In genomic region chr3:51727487-51727886, GRCm38 (mm10) we compare ENCODE assay signal across 11 mouse cellular contexts.
DNase-seq lines count a peak whose midpoint lies in the region; ATAC-seq and TF ChIP-seq lines count a peak whose summit lies in the region.
"Had no signal": no experiment of that assay in that cellular context is flagged by ENCODE, and none has a peak within 500 bp of the region (broad histone marks: within the 10 kb centered on the region; RNA-seq: fewer than 3 reads in every experiment).

No protein-coding gene starts in this region.

- peaks cover 74% of the 10 kb centered on the region for H3K4me1 ChIP-seq in heart, embryonic 10.5 days
- peaks cover 68% of the 10 kb centered on the region for H3K4me1 ChIP-seq in kidney, embryonic 15.5 days
- H3K4me1 ChIP-seq in MEL (ENCODE audit: control insufficient read depth in 1 of 2, insufficient read depth in 2 of 2, low read length in 2 of 2), result peaks cover 8 to 34% of the 10 kb centered on the region in 2 experiments
- H3K4me1 ChIP-seq in limb, embryonic 14.5 days (ENCODE audit: control insufficient read depth, insufficient read depth, low read length), result peaks cover 9% of the 10 kb centered on the region

- H3K36me3 ChIP-seq in heart, embryonic 10.5 days, result no peaks in the 10 kb centered on the region
- no peaks in the 10 kb centered on the region for H3K36me3 ChIP-seq in kidney, embryonic 15.5 days
- H3K36me3 ChIP-seq in MEL (ENCODE audit: control insufficient read depth in 1 of 2, insufficient read depth in 2 of 2, low read length in 2 of 2), result peaks cover 0 to 27% of the 10 kb centered on the region in 2 experiments; a peak in 2 of 4 replicates
- no peaks in the 10 kb centered on the region for H3K36me3 ChIP-seq in limb, embryonic 14.5 days (ENCODE audit: control insufficient read depth, insufficient read depth, low read length)

- DNase-seq in heart, embryonic 10.5 days (ENCODE audit: low spot score), result no peak
- no peak for DNase-seq in heart, postnatal 10 days
- DNase-seq in kidney, postnatal 25 days, result no peak
- no peak for DNase-seq in MEL (ENCODE audit: low read depth, low spot score)
- DNase-seq in limb, embryonic 14.5 days (ENCODE audit: low spot score), result no peak
- no peak for DNase-seq in thymus, adult 18-20 months
- DNase-seq: layer of hippocampus, postnatal 36 days; lung, postnatal 14 days had no signal

- 69% methylated on average over 3 of the region's 3 CpGs for WGBS in heart, embryonic 10.5 days
- WGBS in kidney, embryonic 15.5 days, result 50% methylated on average over 3 of the region's 3 CpGs
- WGBS in limb, embryonic 14.5 days, result 44% methylated on average over 3 of the region's 3 CpGs

- no peak for TF ChIP-seq CTCF in MEL (IDR thresholded peaks at IDR 0.05 in 2 of 3, conservative IDR thresholded peaks at IDR 0.05 in 1 of 3; ENCODE audit: control insufficient read depth in 1 of 3, insufficient read depth in 1 of 3, low read depth in 2 of 3, low read length in 3 of 3, poor library complexity in 1 of 3, severe bottlenecking in 1 of 3)

- H3K4me3 ChIP-seq in heart, embryonic 10.5 days, result no peak overlapping the region
- no peak overlapping the region for H3K4me3 ChIP-seq in kidney, embryonic 15.5 days (replicated peaks)
- no peak overlapping the region for H3K4me3 ChIP-seq in MEL (ENCODE audit: control insufficient read depth in 1 of 2, insufficient read depth in 1 of 2, low read depth in 2 of 2, low read length in 2 of 2)
- no peak overlapping the region for H3K4me3 ChIP-seq in limb, embryonic 14.5 days (replicated peaks; ENCODE audit: low read length)

- H3K9ac ChIP-seq in kidney, embryonic 15.5 days, result no peak overlapping the region
- H3K9ac ChIP-seq in MEL (ENCODE audit: control insufficient read depth, low read depth, low read length, poor library complexity, severe bottlenecking), result no peak overlapping the region
- H3K9ac ChIP-seq in limb, embryonic 14.5 days (ENCODE audit: low read depth, low read length, severe bottlenecking), result no peak overlapping the region

- no peak for TF ChIP-seq POLR2A in MEL (IDR thresholded peaks at IDR 0.05; ENCODE audit: control insufficient read depth in 1 of 2, insufficient read depth in 1 of 2, low read depth in 1 of 2, low read length in 2 of 2, poor library complexity in 1 of 2)
- no peak for TF ChIP-seq POLR2A in limb, embryonic 14.5 days (IDR thresholded peaks at IDR 0.05; ENCODE audit: borderline replicate concordance, extremely low read depth, insufficient read depth, insufficient read length)

- H3K9me3 ChIP-seq in heart, embryonic 10.5 days, result no peaks in the 10 kb centered on the region
- no peaks in the 10 kb centered on the region for H3K9me3 ChIP-seq in kidney, embryonic 15.5 days (replicated peaks)
- no peaks in the 10 kb centered on the region for H3K9me3 ChIP-seq in MEL (replicated peaks; ENCODE audit: insufficient read depth, low read length)
- no peaks in the 10 kb centered on the region for H3K9me3 ChIP-seq in limb, embryonic 14.5 days (ENCODE audit: control insufficient read depth, low read length)

- intact Hi-C loops in heart, postnatal 10 days (cut with DNase I), result no loop called here

- no peaks in the 10 kb centered on the region for H3K79me2 ChIP-seq in MEL (ENCODE audit: control insufficient read depth, insufficient read depth, low read length, poor library complexity)

- TF ChIP-seq RAD21 in MEL (IDR thresholded peaks at IDR 0.05; ENCODE audit: low read depth, low read length), result no peak

- no peak for TF ChIP-seq EP300 in MEL (IDR thresholded peaks at IDR 0.05; ENCODE audit: low read depth in 1 of 2, low read length in 2 of 2)

- H3K27me3 ChIP-seq in heart, embryonic 10.5 days (ENCODE audit: insufficient read depth, poor library complexity, severe bottlenecking), result no peaks in the 10 kb centered on the region
- no peaks in the 10 kb centered on the region for H3K27me3 ChIP-seq in kidney, embryonic 15.5 days
- no peaks in the 10 kb centered on the region for H3K27me3 ChIP-seq in MEL (ENCODE audit: control insufficient read depth in 1 of 2, insufficient read depth in 2 of 2, low read length in 2 of 2)
- H3K27me3 ChIP-seq in limb, embryonic 14.5 days (ENCODE audit: control insufficient read depth, insufficient read depth, low read length), result no peaks in the 10 kb centered on the region

- ATAC-seq in kidney, embryonic 15.5 days (replicated peaks; ENCODE audit: low FRiP score), result no peak
- no peak for ATAC-seq in limb, embryonic 14.5 days (ENCODE audit: low FRiP score, low read depth)
- ATAC-seq in activated CD4-positive, CD25-positive, alpha-beta regulatory T cell, adult 4 months, result no peak
- ATAC-seq: hindbrain, embryonic 16.5 days had no signal

- H3K27ac ChIP-seq in heart, embryonic 10.5 days, result peak overlapping the region; percentile 90
- H3K27ac ChIP-seq in kidney, embryonic 15.5 days, result peak overlapping the region; percentile 82
- H3K27ac ChIP-seq in MEL (ENCODE audit: control insufficient read depth, low read depth, low read length), result peak overlapping the region; percentile 75
- peak overlapping the region; percentile 39; the same call in 1 of the 2 replicates for H3K27ac ChIP-seq in limb, embryonic 14.5 days (replicated peaks; ENCODE audit: low read depth, low read length)

- no peak overlapping the region for H3K4me2 ChIP-seq in kidney, embryonic 15.5 days
- H3K4me2 ChIP-seq in limb, embryonic 14.5 days (replicated peaks; ENCODE audit: low read depth, low read length, severe bottlenecking), result no peak overlapping the region

TF ChIP-seq in MEL, 35 proteins besides CTCF, POLR2A, EP300 and RAD21:
- no peak for TF ChIP-seq SMC3 (IDR thresholded peaks at IDR 0.05; ENCODE audit: low read depth, low read length)
- 0 out of 2 replicates have a peak, but pooled peaks have one; percentile 1 for TF ChIP-seq ETS1 (IDR thresholded peaks at IDR 0.05; ENCODE audit: low read depth, low read length)

Comparison
In these comparisons a context has a peak if more than half of its experiments do, and no peak if none do; other contexts are left out.
1. H3K27ac ChIP-seq: peak in every context shown above with its lines; median percentile 90 in heart, embryonic 10.5 days; 82 in kidney, embryonic 15.5 days; 75 in MEL; 39 in limb, embryonic 14.5 days.